Mouse (Mus musculus): ENCODE results near the gene Nod2. TPM values are rescaled to one million over a fixed set of nuclear protein-coding genes. Genes with fewer than 3 reads are reported as not detected.

The Nod2 gene
- total and polyA plus RNA-seq, 3 experiments = 0.22 to 0.50 TPM; not detected in 1

- H3K79me2 ChIP-seq (ENCODE audit: control insufficient read depth, insufficient read depth, low read length, poor library complexity) = no peaks in the 10 kb centered on the region
- no peak overlapping the region for H3K9ac ChIP-seq (ENCODE audit: control insufficient read depth, low read depth, low read length, poor library complexity, severe bottlenecking)
- H3K27me3 ChIP-seq (ENCODE audit: control insufficient read depth in 1 of 2, insufficient read depth in 2 of 2, low read length in 2 of 2) = no peaks in the 10 kb centered on the region
- H3K9me3 ChIP-seq (replicated peaks; ENCODE audit: insufficient read depth, low read length) = no peaks in the 10 kb centered on the region
- peaks cover 0 to 2% of the 10 kb centered on the region in 2 experiments; a peak in 1 of 4 replicates for H3K4me1 ChIP-seq (ENCODE audit: control insufficient read depth in 1 of 2, insufficient read depth in 2 of 2, low read length in 2 of 2)
- no peak overlapping the region for H3K27ac ChIP-seq (ENCODE audit: control insufficient read depth, low read depth, low read length)
- TF ChIP-seq UBTF (IDR thresholded peaks at IDR 0.05; ENCODE audit: borderline replicate concordance, insufficient read depth, low read depth, low read length) (no peak), MAFK (IDR thresholded peaks at IDR 0.05; ENCODE audit: borderline replicate concordance, low read depth, low read length) (no peak)
- no peaks in the 10 kb centered on the region for H3K36me3 ChIP-seq (ENCODE audit: control insufficient read depth in 1 of 2, insufficient read depth in 2 of 2, low read length in 2 of 2)
- no peak overlapping the region for H3K4me3 ChIP-seq (ENCODE audit: control insufficient read depth in 1 of 2, insufficient read depth in 1 of 2, low read depth in 2 of 2, low read length in 2 of 2)
- DNase-seq (ENCODE audit: low read depth, low spot score) = no peak
These were observed 30.0 kb downstream of the Nod2 start for GRCm38 (mm10) chr8:88677071-88677470.

GRCm38 (mm10) chr8:88680566-88680965 is 33.5 kb downstream of the Nod2 start:
- H3K36me3 ChIP-seq (ENCODE audit: control insufficient read depth in 1 of 2, insufficient read depth in 2 of 2, low read length in 2 of 2) = no peaks in the 10 kb centered on the region
- H3K4me3 ChIP-seq (ENCODE audit: control insufficient read depth in 1 of 2, insufficient read depth in 1 of 2, low read depth in 2 of 2, low read length in 2 of 2) = no peak overlapping the region
- no peak overlapping the region for H3K9ac ChIP-seq (ENCODE audit: control insufficient read depth, low read depth, low read length, poor library complexity, severe bottlenecking)
- H3K4me1 ChIP-seq (ENCODE audit: control insufficient read depth in 1 of 2, insufficient read depth in 2 of 2, low read length in 2 of 2) = no peaks in the 10 kb centered on the region
- no peak for TF ChIP-seq EP300 (IDR thresholded peaks at IDR 0.05; ENCODE audit: low read depth in 1 of 2, low read length in 2 of 2)
- TF ChIP-seq ZMIZ1 (IDR thresholded peaks at IDR 0.05; ENCODE audit: low read depth, low read length) = no peak
- TF ChIP-seq BHLHE40 (IDR thresholded peaks at IDR 0.05; ENCODE audit: borderline replicate concordance, low read depth, low read length) = no peak
- TF ChIP-seq MAZ (IDR thresholded peaks at IDR 0.05; ENCODE audit: low read depth, low read length) = no peak
- no peak for TF ChIP-seq TAL1 (IDR thresholded peaks at IDR 0.05; ENCODE audit: low read length)
- no peaks in the 10 kb centered on the region for H3K79me2 ChIP-seq (ENCODE audit: control insufficient read depth, insufficient read depth, low read length, poor library complexity)
- no peaks in the 10 kb centered on the region for H3K27me3 ChIP-seq (ENCODE audit: control insufficient read depth in 1 of 2, insufficient read depth in 2 of 2, low read length in 2 of 2)
- H3K9me3 ChIP-seq (replicated peaks; ENCODE audit: insufficient read depth, low read length) = no peaks in the 10 kb centered on the region
- no peak overlapping the region for H3K27ac ChIP-seq (ENCODE audit: control insufficient read depth, low read depth, low read length)
- no peak for DNase-seq (ENCODE audit: low read depth, low spot score)

GRCm38 (mm10) chr8:88681046-88681445 is 33.9 kb downstream of the Nod2 start:
- H3K4me1 ChIP-seq (ENCODE audit: control insufficient read depth in 1 of 2, insufficient read depth in 2 of 2, low read length in 2 of 2) = no peaks in the 10 kb centered on the region
- no peak overlapping the region for H3K9ac ChIP-seq (ENCODE audit: control insufficient read depth, low read depth, low read length, poor library complexity, severe bottlenecking)
- no peak for TF ChIP-seq SIN3A (IDR thresholded peaks at IDR 0.05; ENCODE audit: low read length)
- H3K79me2 ChIP-seq (ENCODE audit: control insufficient read depth, insufficient read depth, low read length, poor library complexity) = no peaks in the 10 kb centered on the region
- H3K4me3 ChIP-seq (ENCODE audit: control insufficient read depth in 1 of 2, insufficient read depth in 1 of 2, low read depth in 2 of 2, low read length in 2 of 2) = no peak overlapping the region
- no peaks in the 10 kb centered on the region for H3K27me3 ChIP-seq (ENCODE audit: control insufficient read depth in 1 of 2, insufficient read depth in 2 of 2, low read length in 2 of 2)
- DNase-seq (ENCODE audit: low read depth, low spot score) = no peak
- H3K27ac ChIP-seq (ENCODE audit: control insufficient read depth, low read depth, low read length) = no peak overlapping the region
- H3K36me3 ChIP-seq (ENCODE audit: control insufficient read depth in 1 of 2, insufficient read depth in 2 of 2, low read length in 2 of 2) = no peaks in the 10 kb centered on the region
- H3K9me3 ChIP-seq (replicated peaks; ENCODE audit: insufficient read depth, low read length) = no peaks in the 10 kb centered on the region

- Histone ChIP-seq H3K27ac (ENCODE audit: control insufficient read depth, low read depth, low read length) (no peak overlapping the region), H3K9ac (ENCODE audit: control insufficient read depth, low read depth, low read length, poor library complexity, severe bottlenecking) (no peak overlapping the region), H3K36me3 (ENCODE audit: control insufficient read depth in 1 of 2, insufficient read depth in 2 of 2, low read length in 2 of 2) (no peaks in the 10 kb centered on the region), H3K4me1 (ENCODE audit: control insufficient read depth in 1 of 2, insufficient read depth in 2 of 2, low read length in 2 of 2) (no peaks in the 10 kb centered on the region), H3K4me3 (ENCODE audit: control insufficient read depth in 1 of 2, insufficient read depth in 1 of 2, low read depth in 2 of 2, low read length in 2 of 2) (no peak overlapping the region), H3K27me3 (ENCODE audit: control insufficient read depth in 1 of 2, insufficient read depth in 2 of 2, low read length in 2 of 2) (no peaks in the 10 kb centered on the region), H3K9me3 (replicated peaks; ENCODE audit: insufficient read depth, low read length) (no peaks in the 10 kb centered on the region), H3K79me2 (ENCODE audit: control insufficient read depth, insufficient read depth, low read length, poor library complexity) (no peaks in the 10 kb centered on the region)
- no peak for DNase-seq (ENCODE audit: low read depth, low spot score)
- no peak for TF ChIP-seq CHD2 (IDR thresholded peaks at IDR 0.05; ENCODE audit: low read length)
- TF ChIP-seq TBP (IDR thresholded peaks at IDR 0.05; ENCODE audit: low read depth, low read length) = no peak
- TF ChIP-seq ZMIZ1 (IDR thresholded peaks at IDR 0.05; ENCODE audit: low read depth, low read length) = no peak
- TF ChIP-seq NELFE (IDR thresholded peaks at IDR 0.05; ENCODE audit: low read depth, low read length) = no peak
- no peak for TF ChIP-seq USF1 (IDR thresholded peaks at IDR 0.05; ENCODE audit: low read depth, low read length)
These were observed 36.7 kb downstream of the Nod2 start for GRCm38 (mm10) chr8:88683656-88684289.
